Mouse (Mus musculus): ENCODE results near the gene Cers6.

Cers6 gene

DNA sequence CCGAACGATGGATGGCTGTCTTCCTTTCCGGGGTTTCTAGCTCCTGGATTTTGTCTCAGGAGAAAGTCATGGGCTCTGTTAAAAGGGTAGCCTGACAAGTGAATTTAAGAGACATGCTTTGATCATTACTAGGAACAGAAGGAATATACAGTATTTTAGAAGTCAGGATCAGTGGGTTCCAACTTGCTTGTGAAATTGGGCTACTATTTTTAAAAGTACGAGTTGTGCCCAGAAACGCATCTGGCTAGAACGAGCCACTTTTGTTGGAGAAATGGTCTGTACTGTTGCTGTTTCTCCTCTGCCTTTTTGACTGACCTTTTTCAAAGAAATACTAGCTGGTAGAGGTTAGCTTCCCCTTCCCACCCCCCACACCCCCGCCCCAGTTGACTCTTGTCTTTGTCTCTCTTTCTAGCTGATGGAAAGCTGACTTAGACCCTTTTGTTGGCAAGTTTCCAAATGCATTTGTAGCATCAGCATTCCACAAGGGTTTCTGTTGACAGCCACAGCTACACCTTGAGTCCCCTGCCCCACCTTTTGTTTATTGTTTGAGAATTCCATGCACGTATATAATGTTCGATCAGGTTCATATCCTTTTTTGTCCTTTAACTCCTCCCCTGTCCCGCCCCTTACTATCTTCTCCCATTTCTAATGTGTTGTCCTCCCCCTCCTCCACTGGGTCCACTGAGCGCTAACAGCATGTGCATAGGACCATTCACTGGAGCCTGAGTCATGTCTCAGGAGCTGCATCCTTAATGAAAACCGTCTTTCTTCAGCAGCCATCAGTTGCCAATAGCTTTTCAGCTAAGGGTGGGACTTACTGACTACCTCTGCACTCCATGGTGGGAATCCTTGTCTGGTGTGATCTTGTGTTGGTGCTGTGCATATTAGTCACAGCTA is 50.6 kb downstream of the Cers6 start:
- no peak for ATAC-seq (ENCODE audit: insufficient number of reproducible peaks, low FRiP score, low TSS enrichment)

DNA sequence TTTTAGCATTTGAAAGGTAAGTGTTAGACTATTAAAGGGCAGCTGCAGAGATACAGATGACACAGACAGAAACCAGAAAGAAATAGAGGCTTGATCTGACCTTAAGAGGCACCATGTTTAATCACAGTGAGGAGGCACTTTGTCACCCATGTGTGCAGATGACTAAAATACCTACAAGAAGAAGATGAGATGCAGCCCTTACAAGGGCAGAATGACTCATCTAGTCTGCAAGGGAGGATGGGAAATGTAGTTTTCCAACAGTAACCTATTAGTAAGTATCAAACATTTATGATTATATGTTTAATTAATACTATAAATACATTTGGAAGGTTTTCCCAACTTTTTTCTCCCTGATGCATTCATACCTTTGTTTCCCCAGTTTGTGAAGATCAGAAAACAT is 54.5 kb downstream of the Cers6 start:
- ATAC-seq (ENCODE audit: insufficient number of reproducible peaks, low FRiP score, low TSS enrichment) = no peak

DNA sequence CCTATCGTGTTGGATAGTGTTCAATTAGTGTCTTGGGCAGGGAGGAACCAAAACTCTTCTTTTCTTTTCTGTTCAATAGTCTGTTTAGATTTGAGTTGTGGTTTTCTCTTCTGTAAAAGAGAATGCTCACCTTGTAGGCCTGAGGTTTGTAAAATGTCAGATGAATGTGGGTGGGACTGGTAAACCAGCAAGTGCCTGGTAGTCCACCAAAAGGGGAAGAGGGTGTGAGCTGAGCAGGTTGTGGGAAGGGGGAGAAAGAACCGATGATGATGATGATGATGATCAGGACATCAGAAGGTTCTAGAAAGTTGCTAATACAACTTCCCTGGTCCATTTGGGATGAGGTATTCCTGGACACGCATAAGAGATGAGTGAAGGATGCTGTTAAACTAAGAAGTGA is 55.1 kb downstream of the Cers6 start:
- no peak for ATAC-seq (ENCODE audit: insufficient number of reproducible peaks, low FRiP score, low TSS enrichment)

DNA sequence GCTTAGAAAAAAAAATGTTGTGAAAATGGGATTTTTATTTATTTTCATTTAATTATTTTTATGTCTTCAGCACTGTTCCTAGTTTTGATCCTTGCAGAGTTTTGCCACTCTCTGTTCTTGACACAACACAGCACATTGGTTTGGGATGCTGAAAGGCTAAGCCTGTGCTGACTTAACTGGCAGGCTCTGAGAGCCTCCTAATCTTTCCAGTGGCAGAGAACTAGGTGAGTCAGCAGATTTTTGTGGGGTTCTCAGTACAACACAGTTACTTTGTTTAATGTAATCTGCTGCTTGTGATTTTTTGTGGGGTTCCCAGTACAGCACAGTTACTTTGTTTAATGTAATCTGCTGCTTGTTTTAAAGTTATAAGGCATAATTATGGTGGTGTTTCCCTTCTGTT is 55.8 kb downstream of the Cers6 start:
- ATAC-seq (ENCODE audit: insufficient number of reproducible peaks, low FRiP score, low TSS enrichment) = no peak

GRCm38 (mm10) chr2:68917524-68917923 is 56.3 kb downstream of the Cers6 start:
- ATAC-seq (ENCODE audit: insufficient number of reproducible peaks, low FRiP score, low TSS enrichment) = peak; percentile 90

GRCm38 (mm10) chr2:68924344-68924743 is 63.1 kb downstream of the Cers6 start:
- ATAC-seq (ENCODE audit: insufficient number of reproducible peaks, low FRiP score, low TSS enrichment) = peak; percentile 88

DNA sequence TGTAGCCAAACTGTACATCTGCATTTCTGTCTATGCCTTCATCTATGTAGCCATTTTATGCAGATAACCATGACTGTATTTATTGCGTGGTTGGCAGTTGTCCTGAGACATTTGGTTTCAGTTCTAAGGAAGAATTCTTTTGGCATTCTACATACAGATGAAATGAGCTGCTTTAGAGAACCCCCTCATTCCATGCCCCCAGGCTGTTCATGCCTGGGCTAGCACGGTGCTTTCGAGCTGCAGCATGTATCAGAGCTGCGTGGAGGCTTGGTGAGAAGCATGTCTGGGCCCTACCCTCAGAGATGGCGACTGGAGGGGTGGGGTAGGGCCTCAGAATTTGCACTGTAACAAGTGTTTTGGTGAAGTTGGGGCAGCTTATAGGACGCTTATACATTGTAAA is 64.3 kb downstream of the Cers6 start:
- ATAC-seq (ENCODE audit: insufficient number of reproducible peaks, low FRiP score, low TSS enrichment) = no peak

DNA sequence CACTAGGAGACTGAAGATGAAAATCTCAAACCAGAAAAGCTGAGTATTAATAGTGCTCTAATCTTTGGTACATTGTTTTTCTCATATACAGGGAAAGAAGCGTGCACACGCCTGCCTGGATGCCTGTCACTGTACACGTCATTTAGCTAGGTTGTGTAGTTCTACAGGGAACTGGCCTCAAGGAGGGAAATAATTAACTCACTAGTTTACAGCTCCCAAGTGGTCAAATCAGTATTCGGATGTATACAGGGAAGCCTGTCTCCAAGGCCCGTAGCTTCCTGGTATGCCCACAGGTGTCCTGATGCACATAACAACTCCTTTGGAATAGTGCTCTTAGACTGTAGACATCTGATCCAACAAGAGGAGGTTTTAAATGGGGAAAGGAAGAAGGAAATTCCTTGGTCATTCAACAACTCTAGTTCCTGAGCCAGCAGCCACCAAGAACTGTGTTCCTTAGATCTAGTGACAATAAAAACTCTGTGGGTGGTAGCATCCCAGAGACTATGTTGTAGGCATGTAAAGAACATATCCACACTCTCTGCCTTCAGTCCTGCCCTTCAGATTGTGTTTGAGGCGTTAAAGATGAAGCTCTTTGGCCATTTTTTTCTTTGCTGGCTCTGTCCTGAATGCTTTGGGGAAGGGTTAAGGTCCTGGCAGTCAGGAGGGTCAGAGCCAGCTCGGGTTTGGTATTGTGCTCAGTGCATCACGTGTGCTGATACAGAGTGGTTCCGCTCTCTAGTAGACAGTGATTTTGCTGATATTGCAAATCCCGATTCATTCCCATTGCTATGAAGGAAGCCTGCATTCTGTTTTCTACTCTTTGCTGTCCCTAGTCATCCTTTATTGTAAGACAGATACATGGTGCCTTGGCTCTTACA is 65.9 kb downstream of the Cers6 start:
- no peak for ATAC-seq (ENCODE audit: insufficient number of reproducible peaks, low FRiP score, low TSS enrichment)

- no peak for ATAC-seq (ENCODE audit: insufficient number of reproducible peaks, low FRiP score, low TSS enrichment)
Measured at GRCm38 (mm10) chr2:68932240-68932639, 71.0 kb downstream of the Cers6 start.

DNA sequence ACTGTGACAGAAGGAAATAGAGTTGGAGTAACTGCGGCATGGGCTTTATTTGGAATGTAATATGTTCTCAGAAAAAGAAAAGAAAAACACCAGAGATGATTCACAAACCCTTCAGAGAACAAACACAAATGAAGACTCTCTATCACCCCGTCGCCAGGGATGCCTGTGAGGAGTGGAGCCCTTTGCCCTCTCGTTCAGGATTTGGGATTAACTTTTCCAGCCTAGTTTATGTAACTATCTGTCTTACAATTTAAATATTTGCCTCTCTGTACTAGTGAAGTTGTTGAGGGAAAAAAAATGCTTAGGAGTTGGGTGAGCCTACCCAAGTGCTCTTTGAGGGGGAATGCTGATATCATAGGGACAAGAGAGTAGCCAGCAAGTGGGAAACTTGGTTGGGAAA is 71.4 kb downstream of the Cers6 start:
- no peak for ATAC-seq (ENCODE audit: insufficient number of reproducible peaks, low FRiP score, low TSS enrichment)

- no peak for ATAC-seq (ENCODE audit: insufficient number of reproducible peaks, low FRiP score, low TSS enrichment)
Measured at GRCm38 (mm10) chr2:68934651-68935050, 73.4 kb downstream of the Cers6 start.

- no peak for ATAC-seq (ENCODE audit: insufficient number of reproducible peaks, low FRiP score, low TSS enrichment)
Measured at GRCm38 (mm10) chr2:68935721-68936294, 74.6 kb downstream of the Cers6 start.

GRCm38 (mm10) chr2:68936773-68937172 is 75.5 kb downstream of the Cers6 start:
- ATAC-seq (ENCODE audit: insufficient number of reproducible peaks, low FRiP score, low TSS enrichment) = no peak

- no peak for ATAC-seq (ENCODE audit: insufficient number of reproducible peaks, low FRiP score, low TSS enrichment)
Measured at GRCm38 (mm10) chr2:68937833-68938232, 76.6 kb downstream of the Cers6 start.

DNA sequence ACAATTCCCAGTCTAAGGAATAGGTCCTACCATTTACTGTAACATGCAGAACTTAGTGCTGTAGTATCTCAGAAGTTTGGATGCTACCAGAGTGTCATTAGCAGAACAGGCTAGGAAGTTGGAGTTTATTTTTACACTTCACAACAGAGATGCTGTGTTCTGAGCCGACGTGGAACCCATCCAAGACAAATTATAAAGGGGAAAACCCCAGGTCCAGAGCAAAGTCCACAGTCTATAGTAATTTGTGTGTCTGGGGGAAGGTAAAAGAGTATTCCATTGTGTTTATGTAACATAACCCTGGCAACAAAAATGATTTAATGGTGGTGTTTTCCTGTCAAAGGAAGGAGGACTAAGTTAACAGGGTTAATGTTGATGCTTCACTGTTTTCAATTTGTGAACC is 83.7 kb downstream of the Cers6 start:
- ATAC-seq (ENCODE audit: insufficient number of reproducible peaks, low FRiP score, low TSS enrichment) = no peak

- no peak for ATAC-seq (ENCODE audit: insufficient number of reproducible peaks, low FRiP score, low TSS enrichment)
Measured at GRCm38 (mm10) chr2:68945976-68946375, 84.7 kb downstream of the Cers6 start.

GRCm38 (mm10) chr2:68946819-68947218 is 85.6 kb downstream of the Cers6 start:
- ATAC-seq (ENCODE audit: insufficient number of reproducible peaks, low FRiP score, low TSS enrichment) = no peak

- no peak for ATAC-seq (ENCODE audit: insufficient number of reproducible peaks, low FRiP score, low TSS enrichment)
Measured at GRCm38 (mm10) chr2:68949137-68949536, 87.9 kb downstream of the Cers6 start.

DNA sequence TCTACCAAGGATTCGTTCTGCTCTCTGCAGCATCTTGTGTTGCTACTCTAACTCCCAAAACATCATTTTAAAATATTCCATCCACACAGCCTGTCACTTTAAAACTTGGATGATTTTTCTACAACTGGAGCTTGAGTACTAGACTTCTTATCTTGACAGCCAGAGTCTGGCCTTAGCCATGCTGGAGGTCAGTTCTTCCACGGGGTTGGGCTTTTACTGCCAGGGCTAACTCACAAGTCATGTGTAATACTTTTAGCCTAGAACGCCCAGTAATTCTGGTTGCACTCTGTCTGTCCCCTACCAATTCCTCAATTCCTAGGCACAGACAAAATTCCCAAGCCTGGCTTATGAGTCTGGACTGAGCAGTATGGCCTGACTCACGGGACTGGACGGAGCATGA is 88.5 kb downstream of the Cers6 start:
- no peak for ATAC-seq (ENCODE audit: insufficient number of reproducible peaks, low FRiP score, low TSS enrichment)

- ATAC-seq (ENCODE audit: insufficient number of reproducible peaks, low FRiP score, low TSS enrichment) = no peak
Measured at GRCm38 (mm10) chr2:68951706-68952105, 90.5 kb downstream of the Cers6 start.

- ATAC-seq (ENCODE audit: insufficient number of reproducible peaks, low FRiP score, low TSS enrichment) = no peak
Measured at GRCm38 (mm10) chr2:68953688-68954087, 92.4 kb downstream of the Cers6 start.
